ENCODE assay signal across 8 mouse cellular contexts in the genomic region with DNA sequence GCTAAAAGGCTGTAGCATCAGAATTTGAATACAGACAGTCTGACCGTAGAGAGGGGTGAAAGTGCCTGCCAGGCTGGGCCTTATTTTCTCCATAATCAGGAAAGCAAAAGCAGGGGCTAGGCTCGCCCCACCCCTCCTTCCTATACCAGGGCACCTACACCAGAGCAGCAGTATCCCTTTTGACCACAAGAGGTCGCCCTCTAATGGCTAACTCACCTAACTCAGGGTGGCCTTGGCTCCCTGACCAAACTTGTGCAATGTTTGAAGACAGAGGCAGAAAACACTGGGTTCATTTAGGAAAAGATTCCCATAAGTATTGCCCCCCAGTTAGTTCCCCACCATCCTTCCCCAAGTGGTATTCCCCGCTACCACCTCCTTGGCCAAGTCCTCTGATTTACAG. TPM values are rescaled to one million over a fixed set of nuclear protein-coding genes. Genes with fewer than 3 reads are reported as not detected.
A peak's percentile ranks its signal among the peaks of the same experiment; 100 is the strongest.
DNase-seq lines count a peak whose midpoint lies in the region; ATAC-seq and TF ChIP-seq lines count a peak whose summit lies in the region.

No protein-coding gene starts in this region.

- WGBS in intestine, embryonic 14.5 days = 13% methylated on average over 4 of the region's 4 CpGs
- 17% methylated on average over 4 of the region's 4 CpGs for WGBS in intestine, embryonic 15.5 days
- 14% methylated on average over 4 of the region's 4 CpGs for WGBS in kidney, postnatal 0 days
- 19% methylated on average over 4 of the region's 4 CpGs for WGBS in liver, embryonic 14.5 days (ENCODE audit: insufficient replicate concordance)
- 13% methylated on average over 4 of the region's 4 CpGs for WGBS in neural tube, embryonic 11.5 days
- WGBS in stomach, postnatal 0 days = 20% methylated on average over 4 of the region's 4 CpGs

- ATAC-seq in intestine, embryonic 14.5 days (replicated peaks; ENCODE audit: low FRiP score, low TSS enrichment, low read depth) = peak; percentile 71; the same call in 1 of the 2 replicates
- no peak for ATAC-seq in intestine, embryonic 15.5 days
- ATAC-seq in kidney, postnatal 0 days (replicated peaks; ENCODE audit: low FRiP score, low read depth) = no peak
- ATAC-seq in liver, embryonic 14.5 days (ENCODE audit: insufficient read depth) = no peak
- no peak for ATAC-seq in neural tube, embryonic 11.5 days (ENCODE audit: insufficient read depth, low FRiP score, low TSS enrichment)
- peak; percentile 76 for ATAC-seq in stomach, postnatal 0 days (ENCODE audit: low FRiP score, low TSS enrichment)

- no peaks in the 10 kb centered on the region for H3K27me3 ChIP-seq in intestine, embryonic 14.5 days (replicated peaks; ENCODE audit: control insufficient read depth, insufficient read depth, low read length)
- no peaks in the 10 kb centered on the region for H3K27me3 ChIP-seq in intestine, embryonic 15.5 days (replicated peaks)
- H3K27me3 ChIP-seq in kidney, postnatal 0 days (ENCODE audit: insufficient read depth, low read length) = no peaks in the 10 kb centered on the region
- H3K27me3 ChIP-seq in liver, embryonic 14.5 days (ENCODE audit: control insufficient read depth, insufficient read depth, low read length) = 0 out of 2 replicates have a peak, but pooled peaks cover 3% of the 10 kb centered on the region
- no peaks in the 10 kb centered on the region for H3K27me3 ChIP-seq in neural tube, embryonic 11.5 days (ENCODE audit: control insufficient read depth, insufficient read depth, low read length)
- no peaks in the 10 kb centered on the region for H3K27me3 ChIP-seq in stomach, postnatal 0 days (ENCODE audit: control insufficient read depth, insufficient read depth, low read length)

- no peak overlapping the region for H3K9ac ChIP-seq in intestine, embryonic 14.5 days (ENCODE audit: low read length)
- no peak overlapping the region for H3K9ac ChIP-seq in intestine, embryonic 15.5 days
- no peak overlapping the region for H3K9ac ChIP-seq in kidney, postnatal 0 days (ENCODE audit: low read depth, low read length)
- no peak overlapping the region for H3K9ac ChIP-seq in liver, embryonic 14.5 days (replicated peaks)
- H3K9ac ChIP-seq in neural tube, embryonic 11.5 days (ENCODE audit: low read length) = no peak overlapping the region
- H3K9ac ChIP-seq in stomach, postnatal 0 days (ENCODE audit: low read length) = no peak overlapping the region

- no peaks in the 10 kb centered on the region for H3K9me3 ChIP-seq in intestine, embryonic 14.5 days (ENCODE audit: control insufficient read depth, low read length)
- no peaks in the 10 kb centered on the region for H3K9me3 ChIP-seq in intestine, embryonic 15.5 days
- H3K9me3 ChIP-seq in kidney, postnatal 0 days (replicated peaks; ENCODE audit: low read length) = no peaks in the 10 kb centered on the region
- no peaks in the 10 kb centered on the region for H3K9me3 ChIP-seq in liver, embryonic 14.5 days (ENCODE audit: control insufficient read depth, low read length)
- H3K9me3 ChIP-seq in neural tube, embryonic 11.5 days (ENCODE audit: control insufficient read depth, low read length) = no peaks in the 10 kb centered on the region
- no peaks in the 10 kb centered on the region for H3K9me3 ChIP-seq in stomach, postnatal 0 days (ENCODE audit: control insufficient read depth, low read length)

- intact Hi-C loops in gastrocnemius, postnatal 14 days (cut with DNase I; ENCODE audit: low total_unique reads) = loop anchor here (5.0 kb wide), 1 partner anchor 164 kb away; no protein-coding TSS in a partner anchor

- no peak for TF ChIP-seq EP300 in liver, embryonic 14.5 days (IDR thresholded peaks at IDR 0.05; ENCODE audit: low read depth)
- no peak for TF ChIP-seq EP300 in stomach, postnatal 0 days (optimal IDR thresholded peaks at IDR 0.05)

- 0 out of 2 replicates have a peak, but pooled peaks cover 12% of the 10 kb centered on the region for H3K4me1 ChIP-seq in intestine, embryonic 14.5 days (replicated peaks; ENCODE audit: control insufficient read depth, insufficient read depth, low read length)
- H3K4me1 ChIP-seq in intestine, embryonic 15.5 days (replicated peaks) = 0 out of 2 replicates have a peak, but pooled peaks cover 2% of the 10 kb centered on the region
- no peaks in the 10 kb centered on the region for H3K4me1 ChIP-seq in kidney, postnatal 0 days (replicated peaks; ENCODE audit: insufficient read depth, low read length)
- H3K4me1 ChIP-seq in liver, embryonic 14.5 days (replicated peaks; ENCODE audit: control insufficient read depth in 2 of 2, insufficient read depth in 2 of 2, low read length in 1 of 2) = no peaks in the 10 kb centered on the region
- H3K4me1 ChIP-seq in neural tube, embryonic 11.5 days (ENCODE audit: control insufficient read depth, insufficient read depth, low read length) = no peaks in the 10 kb centered on the region
- no peaks in the 10 kb centered on the region for H3K4me1 ChIP-seq in stomach, postnatal 0 days (replicated peaks; ENCODE audit: control insufficient read depth, insufficient read depth)

- no peak overlapping the region for H3K4me2 ChIP-seq in intestine, embryonic 14.5 days (ENCODE audit: low read length)
- no peak overlapping the region for H3K4me2 ChIP-seq in intestine, embryonic 15.5 days (replicated peaks)
- no peak overlapping the region for H3K4me2 ChIP-seq in kidney, postnatal 0 days (ENCODE audit: low read length)
- no peak overlapping the region for H3K4me2 ChIP-seq in liver, embryonic 14.5 days (ENCODE audit: low read depth)
- H3K4me2 ChIP-seq in neural tube, embryonic 11.5 days (ENCODE audit: low read depth) = no peak overlapping the region
- H3K4me2 ChIP-seq in stomach, postnatal 0 days (replicated peaks; ENCODE audit: low read depth) = no peak overlapping the region

- peak; percentile 97 for DNase-seq in intestine, embryonic 14.5 days (ENCODE audit: low spot score)
- DNase-seq in cerebellum, postnatal 4 days (ENCODE audit: low spot score in 2 of 2) = peak; percentile 85 to 92
- DNase-seq in gastrocnemius, postnatal 14 days = peak; percentile 85
- DNase-seq in kidney, postnatal 0 days (ENCODE audit: low spot score) = peak; percentile 89
- peak; percentile 49 to 59 (median 54) for DNase-seq in liver, embryonic 14.5 days (ENCODE audit: low read depth in 3 of 3, low spot score in 3 of 3)
- DNase-seq in neural tube, embryonic 11.5 days (ENCODE audit: low spot score) = peak; percentile 82
- DNase-seq in stomach, postnatal 0 days (ENCODE audit: low spot score) = peak; percentile 85

- peak; percentile 95 for TF ChIP-seq CTCF in kidney, postnatal 0 days (IDR thresholded peaks at IDR 0.05; ENCODE audit: low read depth)
- peak; percentile 96 for TF ChIP-seq CTCF in liver, embryonic 14.5 days (IDR thresholded peaks at IDR 0.05; ENCODE audit: low read depth)
- TF ChIP-seq CTCF in stomach, postnatal 0 days (IDR thresholded peaks at IDR 0.05; ENCODE audit: low read depth) = peak; percentile 96

- no peaks in the 10 kb centered on the region for H3K36me3 ChIP-seq in intestine, embryonic 14.5 days (ENCODE audit: control insufficient read depth, insufficient read depth, low read length)
- H3K36me3 ChIP-seq in intestine, embryonic 15.5 days = no peaks in the 10 kb centered on the region
- no peaks in the 10 kb centered on the region for H3K36me3 ChIP-seq in kidney, postnatal 0 days (ENCODE audit: insufficient read depth, low read length)
- no peaks in the 10 kb centered on the region for H3K36me3 ChIP-seq in liver, embryonic 14.5 days (replicated peaks; ENCODE audit: control insufficient read depth, insufficient read depth, low read depth)
- H3K36me3 ChIP-seq in neural tube, embryonic 11.5 days (ENCODE audit: control insufficient read depth, insufficient read depth, low read length) = no peaks in the 10 kb centered on the region
- H3K36me3 ChIP-seq in stomach, postnatal 0 days (ENCODE audit: control insufficient read depth, insufficient read depth, low read length) = no peaks in the 10 kb centered on the region

- no peak overlapping the region for H3K27ac ChIP-seq in intestine, embryonic 14.5 days (ENCODE audit: low read depth)
- no peak overlapping the region for H3K27ac ChIP-seq in intestine, embryonic 15.5 days
- no peak overlapping the region for H3K27ac ChIP-seq in kidney, postnatal 0 days
- no peak overlapping the region for H3K27ac ChIP-seq in liver, embryonic 14.5 days
- no peak overlapping the region for H3K27ac ChIP-seq in neural tube, embryonic 11.5 days (ENCODE audit: low read depth, low read length)
- H3K27ac ChIP-seq in stomach, postnatal 0 days (replicated peaks) = no peak overlapping the region

- H3K4me3 ChIP-seq in intestine, embryonic 14.5 days (ENCODE audit: low read depth, low read length) = no peak overlapping the region
- no peak overlapping the region for H3K4me3 ChIP-seq in intestine, embryonic 15.5 days (replicated peaks)
- H3K4me3 ChIP-seq in kidney, postnatal 0 days (replicated peaks; ENCODE audit: low read depth, low read length) = no peak overlapping the region
- no peak overlapping the region for H3K4me3 ChIP-seq in liver, embryonic 14.5 days (ENCODE audit: insufficient read depth in 1 of 2, low read depth in 2 of 2, low read length in 2 of 2)
- H3K4me3 ChIP-seq in neural tube, embryonic 11.5 days (ENCODE audit: low read depth, low read length) = no peak overlapping the region
- H3K4me3 ChIP-seq in stomach, postnatal 0 days (ENCODE audit: low read depth, low read length) = no peak overlapping the region

RNA-seq across cellular contexts. Expression of a gene that starts 8.3 kb away (rescaled TPM):
- 2.9 TPM in 2 replicates for polyA plus RNA-seq in intestine, embryonic 14.5 days (2014; fragmentation: Nextera tagmentation; extraction: Ambion mirVana)
- 2.4 and 2.6 TPM in 2 replicates for polyA plus RNA-seq in intestine, embryonic 15.5 days (2015; fragmentation: Nextera tagmentation; extraction: Ambion mirVana)
- total RNA-seq in gastrocnemius, postnatal 14 days (2021) = under 1 TPM; 0.51 to 0.89 TPM
- polyA plus RNA-seq in kidney, postnatal 0 days (2015; fragmentation: Nextera tagmentation; extraction: Ambion mirVana) = 0.87 and 1.1 TPM in 2 replicates
- 0.31 and 0.57 TPM in 2 replicates for polyA plus RNA-seq in liver, embryonic 14.5 days (2012; rRNA removed)
- 0.30 and 0.57 TPM in 2 replicates for polyA plus RNA-seq in liver, embryonic 14.5 days (2014; fragmentation: Nextera tagmentation; extraction: Ambion mirVana)
- polyA plus RNA-seq in neural tube, embryonic 11.5 days (2014; fragmentation: Nextera tagmentation; extraction: Ambion mirVana) = 5.3 and 6.7 TPM in 2 replicates
- 0.65 and 0.75 TPM in 2 replicates for polyA plus RNA-seq in stomach, postnatal 0 days (2015; fragmentation: Nextera tagmentation; extraction: Ambion mirVana)

RNA-seq across cellular contexts. Expression of a gene that starts 32.2 kb away (rescaled TPM):
- polyA plus RNA-seq in intestine, embryonic 14.5 days (2014; fragmentation: Nextera tagmentation; extraction: Ambion mirVana) = 110 and 115 TPM in 2 replicates
- 117 and 125 TPM in 2 replicates for polyA plus RNA-seq in intestine, embryonic 15.5 days (2015; fragmentation: Nextera tagmentation; extraction: Ambion mirVana)
- total RNA-seq in gastrocnemius, postnatal 14 days (2021) = 100 to 1,000 TPM; 291 to 372 TPM
- 123 and 131 TPM in 2 replicates for polyA plus RNA-seq in kidney, postnatal 0 days (2015; fragmentation: Nextera tagmentation; extraction: Ambion mirVana)
- polyA plus RNA-seq in liver, embryonic 14.5 days (2012; rRNA removed) = 54.6 and 73.7 TPM in 2 replicates
- polyA plus RNA-seq in liver, embryonic 14.5 days (2014; fragmentation: Nextera tagmentation; extraction: Ambion mirVana) = 59.2 and 67.8 TPM in 2 replicates
- 113 and 115 TPM in 2 replicates for polyA plus RNA-seq in neural tube, embryonic 11.5 days (2014; fragmentation: Nextera tagmentation; extraction: Ambion mirVana)
- 63.2 and 70.2 TPM in 2 replicates for polyA plus RNA-seq in stomach, postnatal 0 days (2015; fragmentation: Nextera tagmentation; extraction: Ambion mirVana)

RNA-seq across cellular contexts. Expression of a gene that starts 32.2 kb away (rescaled TPM):
- polyA plus RNA-seq in intestine, embryonic 14.5 days (2014; fragmentation: Nextera tagmentation; extraction: Ambion mirVana) = 2.2 and 2.7 TPM in 2 replicates
- polyA plus RNA-seq in intestine, embryonic 15.5 days (2015; fragmentation: Nextera tagmentation; extraction: Ambion mirVana) = 1.9 and 2.1 TPM in 2 replicates
- total RNA-seq in gastrocnemius, postnatal 14 days (2021) = 1 to 10 TPM; 2.1 to 2.2 TPM
- polyA plus RNA-seq in kidney, postnatal 0 days (2015; fragmentation: Nextera tagmentation; extraction: Ambion mirVana) = 3.0 and 3.3 TPM in 2 replicates
- 1.0 and 1.2 TPM in 2 replicates for polyA plus RNA-seq in liver, embryonic 14.5 days (2012; rRNA removed)
- 2.2 and 2.8 TPM in 2 replicates for polyA plus RNA-seq in liver, embryonic 14.5 days (2014; fragmentation: Nextera tagmentation; extraction: Ambion mirVana)
- polyA plus RNA-seq in neural tube, embryonic 11.5 days (2014; fragmentation: Nextera tagmentation; extraction: Ambion mirVana) = 2.5 and 4.3 TPM in 2 replicates
- 1.5 and 1.9 TPM in 2 replicates for polyA plus RNA-seq in stomach, postnatal 0 days (2015; fragmentation: Nextera tagmentation; extraction: Ambion mirVana)

RNA-seq across cellular contexts. Expression of a gene that starts 34.8 kb away (rescaled TPM):
- polyA plus RNA-seq in intestine, embryonic 14.5 days (2014; fragmentation: Nextera tagmentation; extraction: Ambion mirVana) = 19.2 and 20.4 TPM in 2 replicates
- polyA plus RNA-seq in intestine, embryonic 15.5 days (2015; fragmentation: Nextera tagmentation; extraction: Ambion mirVana) = 15.6 and 15.8 TPM in 2 replicates
- 1 to 10 TPM; 2.2 to 2.3 TPM for total RNA-seq in gastrocnemius, postnatal 14 days (2021)
- polyA plus RNA-seq in kidney, postnatal 0 days (2015; fragmentation: Nextera tagmentation; extraction: Ambion mirVana) = 5.6 and 6.1 TPM in 2 replicates
- 0.09 and 0.32 TPM in 2 replicates for polyA plus RNA-seq in liver, embryonic 14.5 days (2012; rRNA removed)
- polyA plus RNA-seq in liver, embryonic 14.5 days (2014; fragmentation: Nextera tagmentation; extraction: Ambion mirVana) = 0.08 and 0.34 TPM in 2 replicates
- 7.1 and 9.0 TPM in 2 replicates for polyA plus RNA-seq in neural tube, embryonic 11.5 days (2014; fragmentation: Nextera tagmentation; extraction: Ambion mirVana)
- 3.0 and 3.5 TPM in 2 replicates for polyA plus RNA-seq in stomach, postnatal 0 days (2015; fragmentation: Nextera tagmentation; extraction: Ambion mirVana)

Comparison
In these comparisons a context has a peak if more than half of its experiments do, and no peak if none do; other contexts are left out.
1. ATAC-seq: peak in intestine, embryonic 14.5 days (single experiment) and stomach, postnatal 0 days (single experiment); none in intestine, embryonic 15.5 days (single experiment), kidney, postnatal 0 days (single experiment), liver, embryonic 14.5 days (single experiment) and neural tube, embryonic 11.5 days (single experiment).
2. Peak in every context shown above with its lines, with median percentiles within 50 percentile points of each other: DNase-seq and CTCF ChIP-seq.